Mouse (Mus musculus): ENCODE data around the gene Birc5. TPM values are rescaled to one million over a fixed set of nuclear protein-coding genes. Genes with fewer than 3 reads are reported as not detected.
A peak's percentile ranks its signal among the peaks of the same experiment; 100 is the strongest.

Gene Birc5
- polyA plus RNA-seq, 1 experiment from 2014 or later: 86.0 TPM

DNA sequence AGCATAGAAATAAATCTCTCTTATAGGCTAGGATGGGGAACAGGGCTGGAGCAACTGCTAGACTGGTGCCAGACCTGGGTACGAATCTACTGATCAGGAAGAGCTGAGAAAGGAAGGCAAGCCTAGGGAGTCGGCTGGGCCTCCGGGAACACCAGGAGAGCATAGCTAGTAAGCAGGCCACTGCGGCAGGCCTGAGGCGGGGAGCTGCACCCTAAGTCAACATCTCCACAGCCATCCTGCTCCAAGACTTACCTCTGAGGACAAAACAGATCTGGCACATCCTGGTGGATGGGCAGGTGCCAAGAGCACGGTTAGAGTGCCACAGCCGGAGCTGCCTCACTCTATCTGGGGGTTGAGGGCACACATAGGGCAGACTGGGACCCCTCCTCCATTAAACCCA is 28.9 kb upstream of the Birc5 start:
- WGBS: 70% methylated on average over 7 of the region's 7 CpGs
- H3K4me3 ChIP-seq (ENCODE audit: low read depth, low read length): no peak overlapping the region
- H3K9ac ChIP-seq (ENCODE audit: low read depth, low read length): no peak overlapping the region
- TF ChIP-seq CTCF (IDR thresholded peaks at IDR 0.05; ENCODE audit: low read depth): no peak
- H3K27ac ChIP-seq (ENCODE audit: low read depth, low read length): no peak overlapping the region
- no peaks in the 10 kb centered on the region for H3K9me3 ChIP-seq (ENCODE audit: control insufficient read depth)
- H3K36me3 ChIP-seq (ENCODE audit: control insufficient read depth, insufficient read depth): peaks cover 50% of the 10 kb centered on the region; the same call in 1 of the 2 replicates
- no peaks in the 10 kb centered on the region for H3K27me3 ChIP-seq (replicated peaks; ENCODE audit: control insufficient read depth, insufficient read depth, low read length)
- peaks cover 16% of the 10 kb centered on the region; the same call in 1 of the 2 replicates for H3K4me1 ChIP-seq (replicated peaks; ENCODE audit: control insufficient read depth, insufficient read depth, low read length)
- no peak overlapping the region for H3K4me2 ChIP-seq (replicated peaks; ENCODE audit: low read depth)
- no peak for ATAC-seq

DNA sequence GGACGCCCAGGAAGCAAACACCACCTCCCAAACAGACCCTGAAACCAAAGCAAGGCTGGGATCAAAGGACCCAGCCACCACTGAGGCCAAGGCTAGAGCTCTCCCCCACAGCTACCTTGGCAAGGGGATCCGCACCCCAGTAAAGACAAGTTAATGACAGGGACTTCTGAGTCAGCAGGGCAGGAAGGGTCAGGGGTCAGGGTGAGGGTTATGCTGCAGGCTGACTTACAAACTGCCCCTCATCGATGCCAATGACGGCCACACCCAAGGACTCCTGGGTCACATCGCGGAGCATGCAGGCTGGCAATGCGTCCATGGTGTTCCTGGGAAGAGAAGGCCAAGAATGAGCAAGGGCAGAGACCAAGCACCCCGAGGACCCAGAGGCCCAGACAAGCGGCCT is 27.2 kb upstream of the Birc5 start:
- Histone ChIP-seq H3K27ac (ENCODE audit: low read depth, low read length) (no peak overlapping the region), H3K9me3 (ENCODE audit: control insufficient read depth) (no peaks in the 10 kb centered on the region), H3K4me2 (replicated peaks; ENCODE audit: low read depth) (no peak overlapping the region), H3K4me1 (replicated peaks; ENCODE audit: control insufficient read depth, insufficient read depth, low read length) (peaks cover 18% of the 10 kb centered on the region), H3K9ac (ENCODE audit: low read depth, low read length) (no peak overlapping the region), H3K36me3 (ENCODE audit: control insufficient read depth, insufficient read depth) (peaks cover 40% of the 10 kb centered on the region; the same call in 1 of the 2 replicates), H3K27me3 (replicated peaks; ENCODE audit: control insufficient read depth, insufficient read depth, low read length) (no peaks in the 10 kb centered on the region), H3K4me3 (ENCODE audit: low read depth, low read length) (no peak overlapping the region)
- WGBS: 77% methylated on average over 9 of the region's 9 CpGs
- no peak for ATAC-seq
- no peak for TF ChIP-seq CTCF (IDR thresholded peaks at IDR 0.05; ENCODE audit: low read depth)

DNA sequence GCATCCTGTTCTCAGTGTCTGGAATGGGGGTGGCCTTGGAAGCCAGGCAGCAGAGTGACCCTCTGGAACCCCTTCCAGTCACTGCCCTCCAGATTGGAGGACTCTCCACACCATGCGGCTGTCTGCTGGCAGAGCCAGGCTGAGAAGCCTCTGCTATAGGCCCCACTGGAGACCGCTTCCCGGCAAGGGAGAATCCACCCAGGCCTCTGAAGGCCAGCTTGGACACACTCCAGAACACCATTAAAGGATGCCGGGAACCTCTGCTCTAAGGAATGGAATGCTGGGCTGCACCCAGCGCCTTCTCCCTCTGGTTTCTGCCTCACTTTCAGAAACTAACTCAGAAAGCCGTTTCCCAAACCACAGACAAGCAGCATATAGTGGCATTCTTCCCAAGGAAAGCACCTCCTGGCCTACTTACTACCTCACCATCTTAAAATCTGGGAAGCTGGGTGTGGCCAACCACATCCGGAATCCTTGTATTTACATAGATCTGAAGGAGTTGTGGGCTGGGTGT is 26.3 kb upstream of the Birc5 start:
- no peak for TF ChIP-seq CTCF (IDR thresholded peaks at IDR 0.05; ENCODE audit: low read depth)
- no peaks in the 10 kb centered on the region for H3K9me3 ChIP-seq (ENCODE audit: control insufficient read depth)
- H3K36me3 ChIP-seq (ENCODE audit: control insufficient read depth, insufficient read depth): peaks cover 32% of the 10 kb centered on the region; the same call in 1 of the 2 replicates
- H3K4me3 ChIP-seq (ENCODE audit: low read depth, low read length): no peak overlapping the region
- no peak overlapping the region for H3K9ac ChIP-seq (ENCODE audit: low read depth, low read length)
- peaks cover 24% of the 10 kb centered on the region for H3K4me1 ChIP-seq (replicated peaks; ENCODE audit: control insufficient read depth, insufficient read depth, low read length)
- no peak overlapping the region for H3K4me2 ChIP-seq (replicated peaks; ENCODE audit: low read depth)
- no peaks in the 10 kb centered on the region for H3K27me3 ChIP-seq (replicated peaks; ENCODE audit: control insufficient read depth, insufficient read depth, low read length)
- ATAC-seq: no peak
- 58% methylated on average over 7 of the region's 7 CpGs for WGBS
- peak overlapping the region; percentile 57; the same call in 1 of the 2 replicates for H3K27ac ChIP-seq (ENCODE audit: low read depth, low read length)

DNA sequence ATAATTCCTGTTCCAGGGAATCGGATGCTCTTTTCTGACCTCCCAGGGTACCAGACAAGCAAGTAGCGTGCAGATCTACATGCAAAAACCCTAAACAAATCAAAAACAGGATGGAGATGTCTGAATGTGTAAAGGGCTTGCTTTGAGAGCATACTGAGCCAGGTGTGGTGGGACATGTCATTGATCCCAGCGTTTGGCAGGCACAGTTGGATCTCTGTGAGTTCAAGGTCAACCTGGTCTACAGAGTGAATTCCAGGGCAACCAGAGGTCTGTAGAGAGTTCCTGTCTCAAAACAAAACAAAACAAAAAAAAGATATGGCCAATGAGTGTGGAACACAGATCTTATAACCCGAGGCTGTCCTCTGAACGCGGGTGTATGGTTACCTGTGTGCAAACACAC is 25.6 kb upstream of the Birc5 start:
- Histone ChIP-seq H3K4me2 (replicated peaks; ENCODE audit: low read depth) (no peak overlapping the region), H3K4me1 (replicated peaks; ENCODE audit: control insufficient read depth, insufficient read depth, low read length) (peaks cover 28% of the 10 kb centered on the region), H3K27ac (ENCODE audit: low read depth, low read length) (no peak overlapping the region), H3K9ac (ENCODE audit: low read depth, low read length) (no peak overlapping the region), H3K27me3 (replicated peaks; ENCODE audit: control insufficient read depth, insufficient read depth, low read length) (no peaks in the 10 kb centered on the region), H3K9me3 (ENCODE audit: control insufficient read depth) (no peaks in the 10 kb centered on the region), H3K36me3 (ENCODE audit: control insufficient read depth, insufficient read depth) (peaks cover 27% of the 10 kb centered on the region; the same call in 1 of the 2 replicates), H3K4me3 (ENCODE audit: low read depth, low read length) (no peak overlapping the region)
- TF ChIP-seq CTCF (IDR thresholded peaks at IDR 0.05; ENCODE audit: low read depth): no peak
- ATAC-seq: no peak
- WGBS: 77% methylated on average over 6 of the region's 6 CpGs

DNA sequence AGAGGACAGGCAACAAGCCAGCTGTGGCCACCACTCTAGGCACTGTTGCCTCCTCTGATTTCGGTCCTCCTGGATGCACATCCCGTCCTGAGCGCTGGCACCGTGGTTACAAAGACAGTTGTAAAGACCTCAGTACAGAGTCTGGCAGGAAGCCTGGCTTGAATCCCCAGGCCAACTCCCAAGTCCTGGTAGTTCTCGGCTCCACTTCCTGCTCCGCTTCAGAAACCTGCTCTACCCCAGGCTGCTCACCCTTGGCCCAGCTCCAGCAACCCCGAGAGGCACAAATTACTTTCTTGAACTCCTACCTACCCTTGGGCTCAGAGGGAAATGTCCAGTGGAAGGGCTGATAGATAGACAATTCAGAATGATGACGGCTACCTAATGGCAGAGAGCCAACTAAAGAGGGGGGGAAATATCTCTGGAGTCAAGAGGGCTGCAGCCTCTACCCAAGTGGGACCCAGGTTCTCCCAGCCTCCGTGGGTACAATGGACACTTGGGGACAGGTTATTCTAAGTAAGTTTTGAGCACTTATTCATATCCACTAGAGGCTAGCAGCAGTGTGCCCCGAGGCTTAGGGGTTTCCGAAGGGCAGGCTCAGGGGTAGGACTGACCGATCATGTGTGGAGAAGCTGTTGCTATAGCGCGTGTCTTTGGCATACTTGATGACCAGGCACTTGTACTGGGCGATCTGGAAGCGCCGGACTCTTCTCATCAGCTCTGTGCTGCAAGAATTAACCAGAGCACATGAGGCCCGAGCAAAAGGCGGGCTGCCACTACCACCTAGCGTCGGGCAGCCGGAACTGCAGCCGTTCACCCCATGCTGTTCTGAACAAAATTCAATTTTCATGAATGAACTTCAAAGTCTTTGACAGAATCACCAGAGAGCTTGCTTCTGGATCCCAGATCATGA is 24.7 kb upstream of the Birc5 start:
- H3K4me1 ChIP-seq (replicated peaks; ENCODE audit: control insufficient read depth, insufficient read depth, low read length): peaks cover 28% of the 10 kb centered on the region
- 6% methylated on average over 23 of the region's 23 CpGs for WGBS
- peak; percentile 95 for TF ChIP-seq CTCF (IDR thresholded peaks at IDR 0.05; ENCODE audit: low read depth)
- H3K27me3 ChIP-seq (replicated peaks; ENCODE audit: control insufficient read depth, insufficient read depth, low read length): no peaks in the 10 kb centered on the region
- peaks cover 24% of the 10 kb centered on the region; the same call in 1 of the 2 replicates for H3K36me3 ChIP-seq (ENCODE audit: control insufficient read depth, insufficient read depth)
- ATAC-seq: peak; percentile 51
- H3K9me3 ChIP-seq (ENCODE audit: control insufficient read depth): no peaks in the 10 kb centered on the region
- peak overlapping the region; percentile 24 for H3K9ac ChIP-seq (ENCODE audit: low read depth, low read length)
- peak overlapping the region; percentile 50 for H3K4me3 ChIP-seq (ENCODE audit: low read depth, low read length)
- peak overlapping the region; percentile 89 for H3K4me2 ChIP-seq (replicated peaks; ENCODE audit: low read depth)
- H3K27ac ChIP-seq (ENCODE audit: low read depth, low read length): peak overlapping the region; percentile 57; the same call in 1 of the 2 replicates

DNA sequence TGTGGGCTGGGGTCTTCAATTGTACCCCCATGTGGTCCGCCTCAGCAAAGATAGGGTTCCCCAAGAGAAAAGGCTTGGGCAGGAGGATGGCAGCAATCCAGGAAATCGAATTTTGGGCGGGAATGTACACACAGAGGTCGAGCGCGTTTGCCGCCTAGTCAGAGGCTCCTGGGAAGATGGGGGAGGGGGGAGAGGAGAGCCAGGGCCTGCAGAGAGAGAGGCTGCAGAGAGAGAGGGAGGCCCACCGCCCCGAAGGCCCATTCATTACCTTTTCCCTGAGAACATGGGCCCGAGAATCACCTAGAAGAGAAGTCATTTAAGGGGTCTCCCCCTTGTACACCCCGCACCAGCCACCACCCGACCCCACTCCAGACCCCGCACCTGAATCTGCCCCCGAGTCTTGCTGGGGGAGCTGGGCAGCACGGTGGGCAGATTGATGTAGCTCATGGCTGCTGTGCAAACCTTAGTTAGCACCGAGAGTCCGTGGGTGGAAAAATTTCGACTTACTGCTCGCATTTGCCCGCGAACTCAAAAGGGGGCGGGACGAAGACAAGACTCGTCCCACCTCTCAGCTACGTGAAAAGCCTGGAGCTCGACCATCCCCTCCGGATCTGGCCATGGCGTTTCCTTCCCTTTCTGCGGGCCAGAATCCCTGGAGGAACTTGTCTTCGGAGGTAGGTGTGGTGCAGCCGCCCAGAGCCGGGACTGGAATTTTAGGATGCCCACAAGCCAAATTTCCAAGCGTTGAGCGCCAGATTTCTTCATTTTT is 23.5 kb upstream of the Birc5 start, which contains the start of the genes Afmid and Tk1:
Gene Afmid (plus strand): TSS at position 592 of the 769 bp plus-strand sequence.
Gene Tk1 (minus strand): TSS at position 760 of the 769 bp plus-strand sequence.
- H3K27ac ChIP-seq (ENCODE audit: low read depth, low read length): peak within 1 kb of the TSS; percentile 46; the same call in 1 of the 2 replicates
- WGBS: under 1% methylated on average over 34 of the region's 34 CpGs
- TF ChIP-seq CTCF (IDR thresholded peaks at IDR 0.05; ENCODE audit: low read depth): no peak
- no peaks in the 10 kb centered on the region for H3K27me3 ChIP-seq (replicated peaks; ENCODE audit: control insufficient read depth, insufficient read depth, low read length)
- H3K9ac ChIP-seq (ENCODE audit: low read depth, low read length): peak within 1 kb of the TSS; percentile 13
- no peaks in the 10 kb centered on the region for H3K9me3 ChIP-seq (ENCODE audit: control insufficient read depth)
- H3K4me2 ChIP-seq (replicated peaks; ENCODE audit: low read depth): peak within 1 kb of the TSS; percentile 89
- H3K4me3 ChIP-seq (ENCODE audit: low read depth, low read length): peak within 1 kb of the TSS; percentile 50
- peaks cover 34% of the 10 kb centered on the region for H3K4me1 ChIP-seq (replicated peaks; ENCODE audit: control insufficient read depth, insufficient read depth, low read length)
- peak; percentile 25 for ATAC-seq
- peaks cover 17% of the 10 kb centered on the region; the same call in 1 of the 2 replicates for H3K36me3 ChIP-seq (ENCODE audit: control insufficient read depth, insufficient read depth)

All from intestine, postnatal 0 days (tissue).